Mouse (Mus musculus): ENCODE data around the gene Taar3.

- TF ChIP-seq CTCF (conservative IDR thresholded peaks at IDR 0.05; ENCODE audit: insufficient read depth, insufficient read length, low read depth, low read length) (no peak), POLR2A (IDR thresholded peaks at IDR 0.05; ENCODE audit: low read depth, low read length) (no peak)
Observed at GRCm38 (mm10) chr10:23971256-23971655, 21.9 kb downstream of the Taar3 start.

Data from kidney, adult 2 months (tissue).